Mouse (Mus musculus) bone marrow, adult 2 months (tissue): ENCODE measurements at regions not wholly inside any gene's neighbourhood (a gene's known extent, or its start where the extent isn't known, plus 50 kb on each side); places are given as distances from the start of the nearest gene placed in this dataset.

ENCODE experiments used
- CTCF ChIP-seq: fragments of 200-500 bp; IDR thresholded peaks from 2 replicates; pipeline ENCODE4 v1.5.1; 2011; ENCODE audit warnings: low read length, control low read depth; ENCODE audit not compliant: control insufficient read depth, insufficient read depth
- POLR2A ChIP-seq: fragments of 200-500 bp; IDR thresholded peaks from 2 replicates; pipeline ENCODE4 v1.6.1; 2011; ENCODE audit warnings: low read depth, mild to moderate bottlenecking, control low read depth, low read length, borderline replicate concordance; ENCODE audit not compliant: control insufficient read depth

DNA sequence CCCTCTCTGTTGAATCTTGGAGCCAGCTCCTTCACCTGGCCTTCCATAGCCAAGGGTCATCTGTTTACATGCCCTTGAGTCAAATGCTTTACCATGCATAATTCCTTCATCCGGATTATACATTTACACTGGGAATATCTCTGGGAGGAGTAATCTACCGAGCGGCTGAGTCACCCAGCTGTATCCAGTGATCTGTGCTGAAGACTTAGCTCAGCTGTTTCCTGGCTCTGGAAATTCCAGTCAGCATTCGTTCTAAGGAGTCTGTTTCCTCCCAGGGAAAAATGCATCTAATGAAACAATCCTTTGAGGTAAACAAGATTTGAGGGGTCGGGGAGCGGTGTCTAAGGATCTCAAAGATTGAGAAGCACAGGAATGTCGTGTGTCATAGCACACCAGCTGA is 276.9 kb downstream of the Rps24 start:
- TF ChIP-seq CTCF (no peak), POLR2A (no peak)
